Mouse (Mus musculus): Measurements from ENCODE around the gene Fign. TPM values are rescaled to one million over a fixed set of nuclear protein-coding genes. Genes with fewer than 3 reads are reported as not detected.

The Fign gene
- polyA plus RNA-seq, 1 experiment from 2014 or later: 0.93 TPM

DNA sequence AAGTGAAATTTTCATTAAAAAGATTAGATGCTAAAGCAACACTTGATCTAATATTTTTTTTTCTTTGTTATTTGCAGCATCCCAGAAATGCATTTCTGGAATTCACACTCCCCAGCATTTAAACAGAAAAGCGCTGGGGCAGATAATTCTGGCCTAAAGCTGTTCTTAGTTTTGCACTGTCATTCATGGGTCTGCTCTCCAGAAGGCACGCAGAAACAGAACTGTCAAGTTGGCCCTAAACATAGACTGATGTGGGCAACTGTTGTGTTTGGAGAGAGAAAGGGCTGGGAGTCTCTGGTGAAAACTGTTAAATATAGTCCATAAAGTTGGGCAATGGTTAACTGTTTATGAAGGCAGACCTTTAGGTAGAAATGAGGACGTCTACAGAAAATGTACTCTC is 62.4 kb downstream of the Fign start:
- TF ChIP-seq CTCF (IDR thresholded peaks at IDR 0.05; ENCODE audit: low read depth) (no peak), EP300 (optimal IDR thresholded peaks at IDR 0.05) (no peak)
- no peaks in the 10 kb centered on the region for H3K36me3 ChIP-seq (ENCODE audit: control insufficient read depth, insufficient read depth, low read length)
- no peaks in the 10 kb centered on the region for H3K9me3 ChIP-seq (ENCODE audit: control insufficient read depth, low read length)
- no peak overlapping the region for H3K27ac ChIP-seq (replicated peaks)
- DNase-seq (ENCODE audit: low spot score) (no peak), ATAC-seq (ENCODE audit: low FRiP score, low TSS enrichment) (no peak)
- H3K9ac ChIP-seq (ENCODE audit: low read length): no peak overlapping the region
- no peak overlapping the region for H3K4me3 ChIP-seq (ENCODE audit: low read depth, low read length)
- 67% methylated on average over 3 of the region's 3 CpGs for WGBS
- H3K27me3 ChIP-seq (ENCODE audit: control insufficient read depth, insufficient read depth, low read length): no peaks in the 10 kb centered on the region
- H3K4me1 ChIP-seq (replicated peaks; ENCODE audit: control insufficient read depth, insufficient read depth): no peaks in the 10 kb centered on the region
- H3K4me2 ChIP-seq (replicated peaks; ENCODE audit: low read depth): no peak overlapping the region

- TF ChIP-seq CTCF (IDR thresholded peaks at IDR 0.05; ENCODE audit: low read depth) (no peak), EP300 (optimal IDR thresholded peaks at IDR 0.05) (no peak)
- no peak overlapping the region for H3K4me3 ChIP-seq (ENCODE audit: low read depth, low read length)
- H3K4me1 ChIP-seq (replicated peaks; ENCODE audit: control insufficient read depth, insufficient read depth): no peaks in the 10 kb centered on the region
- no peak overlapping the region for H3K27ac ChIP-seq (replicated peaks)
- no peaks in the 10 kb centered on the region for H3K36me3 ChIP-seq (ENCODE audit: control insufficient read depth, insufficient read depth, low read length)
- no peaks in the 10 kb centered on the region for H3K27me3 ChIP-seq (ENCODE audit: control insufficient read depth, insufficient read depth, low read length)
- no peak overlapping the region for H3K9ac ChIP-seq (ENCODE audit: low read length)
- ATAC-seq (ENCODE audit: low FRiP score, low TSS enrichment): no peak
- no peak for DNase-seq (ENCODE audit: low spot score)
- no peak overlapping the region for H3K4me2 ChIP-seq (replicated peaks; ENCODE audit: low read depth)
- 71% methylated on average over 3 of the region's 3 CpGs for WGBS
- H3K9me3 ChIP-seq (ENCODE audit: control insufficient read depth, low read length): no peaks in the 10 kb centered on the region
These were observed 64.0 kb downstream of the Fign start for GRCm38 (mm10) chr2:64033871-64034270.

DNA sequence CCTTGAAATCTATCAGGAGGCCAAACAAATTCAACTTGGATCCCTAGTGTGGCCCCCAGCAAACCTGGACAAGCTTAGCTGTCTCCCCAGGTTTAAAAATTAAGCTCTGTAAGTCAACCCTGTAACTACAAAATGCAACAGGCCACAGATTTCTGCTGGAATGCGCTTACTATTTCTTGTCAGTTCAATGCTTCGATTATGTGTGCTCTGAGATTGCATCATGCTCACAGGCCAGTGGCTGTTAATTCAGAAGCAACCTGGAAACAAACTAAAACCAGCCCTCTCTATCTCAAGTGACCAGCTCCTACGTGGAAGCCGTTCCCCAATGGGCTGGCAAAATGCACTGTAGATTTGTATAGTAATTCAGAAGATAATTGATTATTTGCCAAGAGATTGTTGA is 71.9 kb downstream of the Fign start:
- H3K9ac ChIP-seq (ENCODE audit: low read length): no peak overlapping the region
- H3K4me1 ChIP-seq (replicated peaks; ENCODE audit: control insufficient read depth, insufficient read depth): no peaks in the 10 kb centered on the region
- 86% methylated on average over 4 of the region's 4 CpGs for WGBS
- ATAC-seq (ENCODE audit: low FRiP score, low TSS enrichment) (no peak), DNase-seq (ENCODE audit: low spot score) (no peak)
- no peak overlapping the region for H3K4me2 ChIP-seq (replicated peaks; ENCODE audit: low read depth)
- no peak overlapping the region for H3K4me3 ChIP-seq (ENCODE audit: low read depth, low read length)
- no peaks in the 10 kb centered on the region for H3K9me3 ChIP-seq (ENCODE audit: control insufficient read depth, low read length)
- H3K27ac ChIP-seq (replicated peaks): no peak overlapping the region
- no peaks in the 10 kb centered on the region for H3K27me3 ChIP-seq (ENCODE audit: control insufficient read depth, insufficient read depth, low read length)
- no peaks in the 10 kb centered on the region for H3K36me3 ChIP-seq (ENCODE audit: control insufficient read depth, insufficient read depth, low read length)
- no peak for TF ChIP-seq CTCF (IDR thresholded peaks at IDR 0.05; ENCODE audit: low read depth)

DNA sequence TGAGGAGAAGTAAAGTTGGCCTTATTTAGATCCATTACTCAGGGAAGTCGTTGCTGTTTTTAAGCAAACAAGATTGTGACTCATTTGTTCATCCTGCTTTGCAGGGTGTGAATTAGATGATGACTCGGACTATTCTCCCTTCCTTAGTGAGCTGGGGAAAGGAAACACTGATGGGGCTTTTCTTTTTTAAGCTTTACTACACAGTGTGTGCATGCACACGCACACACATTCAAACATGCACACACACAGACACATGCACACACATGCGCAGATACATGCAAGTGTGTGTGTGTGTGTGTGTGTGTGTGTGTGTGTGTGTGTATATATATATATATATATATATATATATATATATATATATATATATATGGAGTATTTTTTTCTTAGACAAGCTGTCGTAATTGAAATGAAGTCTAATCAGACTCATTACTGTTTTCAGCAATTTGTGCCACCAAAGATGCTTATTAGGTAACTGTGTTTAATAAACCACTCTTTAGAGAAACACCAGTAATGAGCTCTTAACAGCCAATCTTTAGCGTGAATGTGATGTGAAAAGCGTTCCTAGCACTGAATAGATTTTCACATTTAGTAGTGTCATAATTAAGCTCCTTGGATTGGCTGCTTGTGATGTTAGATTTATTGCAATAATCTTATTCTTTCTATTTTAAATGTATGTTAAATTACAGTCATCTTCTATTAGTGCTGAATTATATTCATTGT is 103.4 kb downstream of the Fign start:
- Histone ChIP-seq H3K27me3 (ENCODE audit: control insufficient read depth, insufficient read depth, low read length) (no peaks in the 10 kb centered on the region), H3K36me3 (ENCODE audit: control insufficient read depth, insufficient read depth, low read length) (no peaks in the 10 kb centered on the region), H3K4me2 (replicated peaks; ENCODE audit: low read depth) (no peak overlapping the region), H3K27ac (replicated peaks) (no peak overlapping the region), H3K4me3 (ENCODE audit: low read depth, low read length) (no peak overlapping the region), H3K4me1 (replicated peaks; ENCODE audit: control insufficient read depth, insufficient read depth) (no peaks in the 10 kb centered on the region), H3K9me3 (ENCODE audit: control insufficient read depth, low read length) (no peaks in the 10 kb centered on the region), H3K9ac (ENCODE audit: low read length) (no peak overlapping the region)
- TF ChIP-seq CTCF (IDR thresholded peaks at IDR 0.05; ENCODE audit: low read depth) (no peak), EP300 (optimal IDR thresholded peaks at IDR 0.05) (no peak)
- DNase-seq (ENCODE audit: low spot score): no peak
- WGBS: 79% methylated on average over 7 of the region's 7 CpGs
- no peak for ATAC-seq (ENCODE audit: low FRiP score, low TSS enrichment)

DNA sequence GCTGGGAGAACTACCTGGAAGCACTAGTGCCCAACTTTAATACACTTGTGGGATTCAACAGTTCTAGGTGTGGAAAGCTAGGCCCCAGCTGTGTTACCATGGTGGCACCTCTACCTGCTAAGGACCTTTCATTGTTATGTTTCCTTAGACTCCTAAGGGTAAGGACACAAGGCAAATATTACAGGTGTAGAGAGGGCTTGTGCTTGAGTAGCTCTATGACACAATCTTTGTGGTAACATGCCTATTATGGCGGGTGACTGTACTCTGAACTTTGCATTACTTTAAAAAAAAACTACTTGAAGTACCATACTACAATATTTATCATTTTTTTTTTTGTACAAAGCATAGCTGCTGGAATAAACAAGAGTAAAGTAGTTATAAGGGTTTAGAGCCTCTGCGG is 112.4 kb downstream of the Fign start:
- Histone ChIP-seq H3K36me3 (ENCODE audit: control insufficient read depth, insufficient read depth, low read length) (no peaks in the 10 kb centered on the region), H3K27me3 (ENCODE audit: control insufficient read depth, insufficient read depth, low read length) (no peaks in the 10 kb centered on the region), H3K4me1 (replicated peaks; ENCODE audit: control insufficient read depth, insufficient read depth) (no peaks in the 10 kb centered on the region), H3K4me2 (replicated peaks; ENCODE audit: low read depth) (no peak overlapping the region), H3K4me3 (ENCODE audit: low read depth, low read length) (no peak overlapping the region), H3K9ac (ENCODE audit: low read length) (no peak overlapping the region), H3K9me3 (ENCODE audit: control insufficient read depth, low read length) (no peaks in the 10 kb centered on the region), H3K27ac (replicated peaks) (no peak overlapping the region)
- DNase-seq (ENCODE audit: low spot score): no peak
- ATAC-seq (ENCODE audit: low FRiP score, low TSS enrichment): no peak
- WGBS: 87% methylated on average over 2 of the region's 2 CpGs
- TF ChIP-seq CTCF (IDR thresholded peaks at IDR 0.05; ENCODE audit: low read depth) (no peak), EP300 (optimal IDR thresholded peaks at IDR 0.05) (no peak)

DNA sequence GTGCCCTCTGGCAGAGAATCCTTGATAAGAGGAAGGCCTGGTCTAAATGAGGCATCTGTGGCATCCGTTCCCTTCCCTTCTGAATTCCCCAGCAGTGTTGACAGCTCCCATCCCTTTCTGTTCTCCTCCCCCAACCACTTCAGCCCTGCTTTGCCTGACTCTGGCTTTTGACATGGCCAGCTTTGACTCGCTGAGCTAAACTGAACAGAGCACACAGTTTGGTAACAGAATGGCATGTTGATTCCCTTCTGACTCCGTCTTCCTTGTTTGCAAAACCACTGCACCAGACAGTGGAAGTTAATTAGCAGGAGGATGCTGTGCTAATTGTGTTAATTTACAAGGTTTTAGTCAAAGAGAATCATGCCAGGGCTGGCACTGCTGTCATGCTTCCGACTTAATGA is 115.5 kb downstream of the Fign start:
- Histone ChIP-seq H3K27me3 (ENCODE audit: control insufficient read depth, insufficient read depth, low read length) (no peaks in the 10 kb centered on the region), H3K9ac (ENCODE audit: low read length) (no peak overlapping the region), H3K36me3 (ENCODE audit: control insufficient read depth, insufficient read depth, low read length) (0 out of 2 replicates have a peak, but pooled peaks cover 5% of the 10 kb centered on the region), H3K27ac (replicated peaks) (no peak overlapping the region), H3K4me3 (ENCODE audit: low read depth, low read length) (no peak overlapping the region), H3K9me3 (ENCODE audit: control insufficient read depth, low read length) (no peaks in the 10 kb centered on the region), H3K4me2 (replicated peaks; ENCODE audit: low read depth) (no peak overlapping the region), H3K4me1 (replicated peaks; ENCODE audit: control insufficient read depth, insufficient read depth) (no peaks in the 10 kb centered on the region)
- DNase-seq (ENCODE audit: low spot score) (no peak), ATAC-seq (ENCODE audit: low FRiP score, low TSS enrichment) (no peak)
- TF ChIP-seq CTCF (IDR thresholded peaks at IDR 0.05; ENCODE audit: low read depth) (no peak), EP300 (optimal IDR thresholded peaks at IDR 0.05) (no peak)
- WGBS: 47% methylated on average over 4 of the region's 4 CpGs

Measured in stomach, postnatal 0 days (tissue).